Mouse (Mus musculus): ENCODE measurements around the gene Cep128. TPM values are rescaled to one million over a fixed set of nuclear protein-coding genes. Genes with fewer than 3 reads are reported as not detected.

Gene Cep128
- polyA plus RNA-seq, 1 experiment from 2014 or later = 7.4 TPM

GRCm38 (mm10) chr12:91056885-91057284, 327.3 kb downstream of the Cep128 start:
- no peak for ATAC-seq (ENCODE audit: insufficient number of reproducible peaks, insufficient read depth, low FRiP score, low read depth)
- WGBS = 85% methylated on average over 10 of the region's 10 CpGs
- H3K27ac ChIP-seq (replicated peaks in 1 of 2; ENCODE audit: control insufficient read depth in 1 of 2, insufficient read depth in 1 of 2, low read depth in 2 of 2, low read length in 2 of 2) = no peak overlapping the region
- no peaks in the 10 kb centered on the region for H3K27me3 ChIP-seq (ENCODE audit: control insufficient read depth, insufficient read depth, low read length)
- no peak overlapping the region for H3K4me2 ChIP-seq (ENCODE audit: low read length)
- no peaks in the 10 kb centered on the region for H3K36me3 ChIP-seq (ENCODE audit: control insufficient read depth, insufficient read depth, low read length)
- no peak overlapping the region for H3K9ac ChIP-seq (ENCODE audit: low read length)
- no peaks in the 10 kb centered on the region for H3K4me1 ChIP-seq (ENCODE audit: control insufficient read depth in 2 of 2, insufficient read depth in 2 of 2, low read length in 2 of 2)
- no peak overlapping the region for H3K4me3 ChIP-seq (ENCODE audit: control insufficient read depth in 1 of 2, insufficient read depth in 1 of 2, low read depth in 1 of 2, low read length in 2 of 2)
- H3K9me3 ChIP-seq (ENCODE audit: control insufficient read depth, low read length) = no peaks in the 10 kb centered on the region

DNA sequence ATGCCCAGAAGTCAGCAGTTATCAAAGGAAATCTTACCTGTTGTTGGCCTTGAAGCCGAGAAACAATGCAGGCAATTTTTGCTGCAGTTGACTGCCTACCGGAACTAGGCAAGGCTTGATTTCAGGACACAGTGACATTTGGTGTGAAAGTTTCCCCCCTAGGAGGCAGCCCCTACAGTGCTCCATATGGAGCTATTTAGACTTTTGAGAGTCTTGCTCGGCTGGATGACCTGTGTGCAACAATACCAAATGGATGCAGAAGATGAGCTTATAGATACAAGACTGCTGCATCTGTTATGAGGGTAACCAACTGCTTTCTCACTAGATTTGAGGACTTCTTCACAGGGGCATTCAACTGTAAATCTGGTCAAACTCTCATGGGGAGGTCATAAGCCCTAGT, 331.9 kb downstream of the Cep128 start:
- WGBS = 71% methylated on average over 3 of the region's 3 CpGs
- H3K4me3 ChIP-seq (ENCODE audit: control insufficient read depth in 1 of 2, insufficient read depth in 1 of 2, low read depth in 1 of 2, low read length in 2 of 2) = no peak overlapping the region
- H3K4me1 ChIP-seq (ENCODE audit: control insufficient read depth in 2 of 2, insufficient read depth in 2 of 2, low read length in 2 of 2) = no peaks in the 10 kb centered on the region
- no peaks in the 10 kb centered on the region for H3K27me3 ChIP-seq (ENCODE audit: control insufficient read depth, insufficient read depth, low read length)
- H3K9me3 ChIP-seq (ENCODE audit: control insufficient read depth, low read length) = no peaks in the 10 kb centered on the region
- no peak for ATAC-seq (ENCODE audit: insufficient number of reproducible peaks, insufficient read depth, low FRiP score, low read depth)
- no peak overlapping the region for H3K9ac ChIP-seq (ENCODE audit: low read length)
- H3K36me3 ChIP-seq (ENCODE audit: control insufficient read depth, insufficient read depth, low read length) = no peaks in the 10 kb centered on the region
- H3K4me2 ChIP-seq (ENCODE audit: low read length) = no peak overlapping the region
- no peak overlapping the region for H3K27ac ChIP-seq (replicated peaks in 1 of 2; ENCODE audit: control insufficient read depth in 1 of 2, insufficient read depth in 1 of 2, low read depth in 2 of 2, low read length in 2 of 2)

DNA sequence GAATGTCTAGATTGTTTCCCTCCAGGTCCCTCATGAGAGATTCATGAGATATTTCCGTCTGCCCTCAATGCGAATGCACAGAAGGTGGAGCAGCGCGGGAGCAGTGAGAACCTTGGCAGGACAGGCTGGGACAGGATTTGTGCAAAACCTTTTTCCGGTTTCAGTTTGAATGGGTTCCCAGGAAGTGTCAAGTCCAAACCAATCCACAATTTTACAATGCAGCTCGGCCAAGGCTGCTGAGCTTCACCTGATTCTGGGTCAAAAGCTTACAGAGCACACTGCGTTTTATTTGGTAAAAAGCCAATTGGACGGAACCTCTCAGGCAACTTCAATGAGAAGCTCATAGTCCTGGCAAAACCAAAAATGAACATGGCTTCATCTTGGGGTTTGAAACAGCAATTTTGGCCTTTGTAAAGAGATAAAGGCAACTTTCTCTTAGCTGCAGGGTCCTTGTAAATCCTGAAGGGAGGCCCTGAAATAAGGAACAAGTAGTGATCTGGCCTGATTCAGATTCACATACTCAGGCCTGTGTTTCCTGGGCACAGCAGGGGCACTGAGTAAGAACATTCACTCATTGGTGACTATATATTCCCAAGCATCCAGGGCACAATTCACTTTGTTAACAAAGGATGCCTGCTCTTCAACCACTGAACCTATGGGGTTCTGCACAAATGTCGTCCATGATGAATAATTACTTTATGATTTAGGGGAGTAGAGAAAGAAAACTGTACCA, 333.4 kb downstream of the Cep128 start:
- H3K4me2 ChIP-seq (ENCODE audit: low read length) = no peak overlapping the region
- no peak overlapping the region for H3K9ac ChIP-seq (ENCODE audit: low read length)
- H3K27me3 ChIP-seq (ENCODE audit: control insufficient read depth, insufficient read depth, low read length) = no peaks in the 10 kb centered on the region
- WGBS = 90% methylated on average over 9 of the region's 9 CpGs
- no peak for ATAC-seq (ENCODE audit: insufficient number of reproducible peaks, insufficient read depth, low FRiP score, low read depth)
- H3K4me1 ChIP-seq (ENCODE audit: control insufficient read depth in 2 of 2, insufficient read depth in 2 of 2, low read length in 2 of 2) = no peaks in the 10 kb centered on the region
- no peaks in the 10 kb centered on the region for H3K36me3 ChIP-seq (ENCODE audit: control insufficient read depth, insufficient read depth, low read length)
- no peak overlapping the region for H3K4me3 ChIP-seq (ENCODE audit: control insufficient read depth in 1 of 2, insufficient read depth in 1 of 2, low read depth in 1 of 2, low read length in 2 of 2)
- no peaks in the 10 kb centered on the region for H3K9me3 ChIP-seq (ENCODE audit: control insufficient read depth, low read length)
- no peak overlapping the region for H3K27ac ChIP-seq (replicated peaks in 1 of 2; ENCODE audit: control insufficient read depth in 1 of 2, insufficient read depth in 1 of 2, low read depth in 2 of 2, low read length in 2 of 2)

- Histone ChIP-seq H3K27me3 (ENCODE audit: control insufficient read depth, insufficient read depth, low read length) (no peaks in the 10 kb centered on the region), H3K4me2 (ENCODE audit: low read length) (no peak overlapping the region), H3K36me3 (ENCODE audit: control insufficient read depth, insufficient read depth, low read length) (no peaks in the 10 kb centered on the region), H3K27ac (replicated peaks in 1 of 2; ENCODE audit: control insufficient read depth in 1 of 2, insufficient read depth in 1 of 2, low read depth in 2 of 2, low read length in 2 of 2) (no peak overlapping the region), H3K4me3 (ENCODE audit: control insufficient read depth in 1 of 2, insufficient read depth in 1 of 2, low read depth in 1 of 2, low read length in 2 of 2) (no peak overlapping the region), H3K9me3 (ENCODE audit: control insufficient read depth, low read length) (no peaks in the 10 kb centered on the region), H3K9ac (ENCODE audit: low read length) (no peak overlapping the region), H3K4me1 (ENCODE audit: control insufficient read depth in 2 of 2, insufficient read depth in 2 of 2, low read length in 2 of 2) (peaks cover 2 to 6% of the 10 kb centered on the region in 2 experiments; a peak in 2 of 4 replicates)
- ATAC-seq (ENCODE audit: insufficient number of reproducible peaks, insufficient read depth, low FRiP score, low read depth) = no peak
- WGBS = 77% methylated on average over 4 of the region's 4 CpGs
Measured at GRCm38 (mm10) chr12:91041363-91041762, 342.8 kb downstream of the Cep128 start.

GRCm38 (mm10) chr12:91040267-91040905, 343.8 kb downstream of the Cep128 start:
- no peak overlapping the region for H3K4me2 ChIP-seq (ENCODE audit: low read length)
- WGBS = 60% methylated on average over 7 of the region's 7 CpGs
- H3K4me1 ChIP-seq (ENCODE audit: control insufficient read depth in 2 of 2, insufficient read depth in 2 of 2, low read length in 2 of 2) = peaks cover 2 to 6% of the 10 kb centered on the region in 2 experiments; a peak in 2 of 4 replicates
- H3K27me3 ChIP-seq (ENCODE audit: control insufficient read depth, insufficient read depth, low read length) = no peaks in the 10 kb centered on the region
- peak overlapping the region in 1 of 2 experiments; percentile 31; a peak in 2 of 4 replicates for H3K27ac ChIP-seq (replicated peaks in 1 of 2; ENCODE audit: control insufficient read depth in 1 of 2, insufficient read depth in 1 of 2, low read depth in 2 of 2, low read length in 2 of 2)
- H3K4me3 ChIP-seq (ENCODE audit: control insufficient read depth in 1 of 2, insufficient read depth in 1 of 2, low read depth in 1 of 2, low read length in 2 of 2) = no peak overlapping the region
- H3K9me3 ChIP-seq (ENCODE audit: control insufficient read depth, low read length) = no peaks in the 10 kb centered on the region
- no peak for ATAC-seq (ENCODE audit: insufficient number of reproducible peaks, insufficient read depth, low FRiP score, low read depth)
- H3K9ac ChIP-seq (ENCODE audit: low read length) = no peak overlapping the region
- H3K36me3 ChIP-seq (ENCODE audit: control insufficient read depth, insufficient read depth, low read length) = no peaks in the 10 kb centered on the region

DNA sequence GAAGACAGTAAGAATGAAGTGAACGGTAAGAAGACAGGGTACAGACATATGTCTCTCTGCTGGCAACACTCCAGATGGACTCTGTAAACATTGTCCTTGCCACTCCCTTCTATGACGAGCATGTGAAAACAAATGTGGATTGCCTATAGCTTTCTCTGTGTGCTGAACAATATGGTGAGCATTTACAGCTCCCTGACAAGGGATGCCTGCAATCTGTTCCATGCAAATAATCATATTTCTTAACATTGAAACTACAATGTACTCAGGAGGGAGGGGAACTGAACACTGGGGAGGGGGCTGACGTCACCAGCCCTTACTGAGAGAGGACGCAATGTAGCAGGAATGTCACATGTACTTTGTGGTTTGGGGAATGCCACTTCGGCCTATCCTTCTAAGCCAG, 355.1 kb downstream of the Cep128 start:
- Histone ChIP-seq H3K27ac (replicated peaks in 1 of 2; ENCODE audit: control insufficient read depth in 1 of 2, insufficient read depth in 1 of 2, low read depth in 2 of 2, low read length in 2 of 2) (no peak overlapping the region), H3K4me2 (ENCODE audit: low read length) (no peak overlapping the region), H3K9ac (ENCODE audit: low read length) (no peak overlapping the region), H3K27me3 (ENCODE audit: control insufficient read depth, insufficient read depth, low read length) (no peaks in the 10 kb centered on the region), H3K4me1 (ENCODE audit: control insufficient read depth in 2 of 2, insufficient read depth in 2 of 2, low read length in 2 of 2) (no peaks in the 10 kb centered on the region), H3K9me3 (ENCODE audit: control insufficient read depth, low read length) (no peaks in the 10 kb centered on the region), H3K36me3 (ENCODE audit: control insufficient read depth, insufficient read depth, low read length) (no peaks in the 10 kb centered on the region), H3K4me3 (ENCODE audit: control insufficient read depth in 1 of 2, insufficient read depth in 1 of 2, low read depth in 1 of 2, low read length in 2 of 2) (no peak overlapping the region)
- no peak for ATAC-seq (ENCODE audit: insufficient number of reproducible peaks, insufficient read depth, low FRiP score, low read depth)
- 73% methylated on average over 5 of the region's 5 CpGs for WGBS

- no peak overlapping the region for H3K4me3 ChIP-seq (ENCODE audit: control insufficient read depth in 1 of 2, insufficient read depth in 1 of 2, low read depth in 1 of 2, low read length in 2 of 2)
- H3K9ac ChIP-seq (ENCODE audit: low read length) = no peak overlapping the region
- H3K27me3 ChIP-seq (ENCODE audit: control insufficient read depth, insufficient read depth, low read length) = no peaks in the 10 kb centered on the region
- H3K4me2 ChIP-seq (ENCODE audit: low read length) = no peak overlapping the region
- no peak for ATAC-seq (ENCODE audit: insufficient number of reproducible peaks, insufficient read depth, low FRiP score, low read depth)
- no peaks in the 10 kb centered on the region for H3K4me1 ChIP-seq (ENCODE audit: control insufficient read depth in 2 of 2, insufficient read depth in 2 of 2, low read length in 2 of 2)
- H3K27ac ChIP-seq (replicated peaks in 1 of 2; ENCODE audit: control insufficient read depth in 1 of 2, insufficient read depth in 1 of 2, low read depth in 2 of 2, low read length in 2 of 2) = no peak overlapping the region
- WGBS = 80% methylated on average over 9 of the region's 9 CpGs
- H3K36me3 ChIP-seq (ENCODE audit: control insufficient read depth, insufficient read depth, low read length) = no peaks in the 10 kb centered on the region
- H3K9me3 ChIP-seq (ENCODE audit: control insufficient read depth, low read length) = no peaks in the 10 kb centered on the region
Measured at GRCm38 (mm10) chr12:91027681-91028080, 356.5 kb downstream of the Cep128 start.

Data from heart, embryonic 14.5 days (tissue).